Mouse (Mus musculus) olfactory bulb, adult 2 months (tissue): ENCODE measurements at regions not wholly inside any gene's neighbourhood (a gene's known extent, or its start where the extent isn't known, plus 50 kb on each side); places are given as distances from the start of the nearest gene placed in this dataset.

Source experiments
- CTCF ChIP-seq: fragments of 200-500 bp; IDR thresholded peaks from 2 replicates; pipeline ENCODE4 v1.5.1; 2012; ENCODE audit warnings: low read depth, mild to moderate bottlenecking, low read length, moderate library complexity; ENCODE audit not compliant: insufficient read depth
- POLR2A ChIP-seq: fragments of 200-500 bp; IDR thresholded peaks from 2 replicates; pipeline ENCODE4 v1.6.1; 2012; ENCODE audit warnings: mild to moderate bottlenecking, low read depth, low read length, moderate library complexity; ENCODE audit not compliant: insufficient read depth

DNA sequence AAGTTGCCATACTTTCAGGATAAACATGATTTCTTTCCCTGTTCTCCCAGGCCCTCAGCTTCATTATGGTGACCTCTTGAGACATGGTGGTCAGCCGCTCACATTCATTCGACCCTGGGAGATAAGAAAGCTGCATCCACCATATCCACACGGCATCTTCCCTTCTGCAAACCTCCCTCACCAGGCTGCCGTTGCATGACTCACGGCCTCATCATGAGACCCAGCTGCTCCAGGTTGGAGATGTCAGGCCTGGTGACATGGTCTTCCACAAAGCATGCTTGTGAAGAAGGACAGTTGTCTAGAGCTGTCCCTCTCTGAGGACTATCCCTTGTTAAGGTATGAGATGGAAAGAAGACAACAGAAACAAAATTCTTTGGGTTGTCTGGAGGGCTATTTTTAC is 203.8 kb downstream of the Bcl11a start:
- TF ChIP-seq CTCF: no peak
- TF ChIP-seq POLR2A: no peak
